Mouse (Mus musculus) midbrain, embryonic 11.5 days (tissue): Measurements from ENCODE around the gene Tmem132a. TPM values are rescaled to one million over a fixed set of nuclear protein-coding genes. Genes with fewer than 3 reads are reported as not detected.

ENCODE experiments used
- ATAC-seq: fragments of 200-750 bp; cut with Nextera tagmentation; 2 replicates; pipeline ENCODE4 v1.8.0; 2017; ENCODE audit warnings: moderate TSS enrichment, moderate library complexity; ENCODE audit not compliant: low FRiP score
- DNase-seq: peaks from one replicate; pipeline ENCODE4 v3.0.0; 2015; ENCODE audit warnings: low spot score; ENCODE audit errors: missing footprints
- H3K27ac ChIP-seq: fragments of 300-500 bp; sonication (generic); 2 replicates; pipeline ENCODE4 v1.5.1; 2014; ENCODE audit warnings: low read depth, low read length
- H3K27me3 ChIP-seq: fragments of 300-500 bp; sonication (generic); 2 replicates; pipeline ENCODE4 v1.6.1; 2014; ENCODE audit warnings: mild to moderate bottlenecking, low read length, moderate library complexity, mixed read lengths; ENCODE audit not compliant: control insufficient read depth, insufficient read depth
- H3K36me3 ChIP-seq: fragments of 300-500 bp; sonication (generic); 2 replicates; pipeline ENCODE4 v1.6.1; 2014; ENCODE audit warnings: mild to moderate bottlenecking, low read length, moderate library complexity, mixed read lengths; ENCODE audit not compliant: control insufficient read depth, insufficient read depth
- H3K4me1 ChIP-seq: fragments of 300-500 bp; sonication (generic); 2 replicates; pipeline ENCODE4 v1.6.1; 2014; ENCODE audit warnings: low read length; ENCODE audit not compliant: control insufficient read depth, insufficient read depth
- H3K4me2 ChIP-seq: fragments of 300-500 bp; sonication (generic); 2 replicates; pipeline ENCODE4 v1.6.1; 2014; ENCODE audit warnings: mild to moderate bottlenecking, moderate library complexity
- H3K4me3 ChIP-seq: fragments of 300-500 bp; sonication (generic); 2 replicates; pipeline ENCODE4 v1.5.1; 2014; ENCODE audit warnings: low read depth, low read length
- H3K9ac ChIP-seq: fragments of 300-500 bp; sonication (generic); 2 replicates; pipeline ENCODE4 v1.6.1; 2014; ENCODE audit warnings: low read length
- H3K9me3 ChIP-seq: fragments of 300-500 bp; sonication (generic); 2 replicates; pipeline ENCODE4 v1.6.1; 2016; ENCODE audit warnings: low read length; ENCODE audit not compliant: control insufficient read depth
- WGBS: fragments of 180-500 bp; shearing (Covaris S2); extraction: QIAGEN DNeasy Blood & Tissue Kit; methylation state at CpG from one replicate; pipeline ENCODE4 v1.1.7; 2014; 5-methylcytosine and 5-hydroxymethylcytosine counted together
- polyA plus RNA-seq: library from polyadenylated mRNA; unstranded; fragments of >200 nt; fragmentation: Nextera tagmentation; extraction: Ambion mirVana; gene quantifications from 2 replicates; pipeline ENCODE4 v1.2.1, GENCODE M21; 2014

The Tmem132a gene
- polyA plus RNA-seq, 1 experiment from 2014 or later: 58.3 TPM

DNA sequence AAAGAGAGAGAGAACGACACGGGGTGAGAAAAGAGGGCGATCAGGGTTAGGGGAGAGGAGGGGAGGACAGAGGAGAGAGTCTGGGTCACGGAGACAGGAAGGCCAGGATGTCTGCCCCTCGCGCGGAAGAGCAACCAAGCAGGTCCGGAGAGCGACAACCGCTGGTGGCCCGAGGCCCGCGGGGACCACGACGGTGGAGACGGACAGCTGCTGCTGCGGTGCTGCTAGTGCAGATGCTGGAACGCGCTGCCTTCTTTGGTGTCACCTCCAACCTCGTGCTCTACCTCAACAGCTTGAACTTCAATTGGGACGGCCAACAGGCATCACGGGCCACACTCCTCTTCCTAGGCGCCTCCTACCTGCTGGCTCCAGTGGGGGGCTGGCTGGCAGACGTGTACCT is 26.8 kb downstream of the Tmem132a start:
- H3K9me3 ChIP-seq: no peaks in the 10 kb centered on the region
- no peak overlapping the region for H3K4me2 ChIP-seq
- no peak overlapping the region for H3K4me3 ChIP-seq
- H3K9ac ChIP-seq: no peak overlapping the region
- no peak overlapping the region for H3K27ac ChIP-seq
- DNase-seq (peak; percentile 82), ATAC-seq (no peak)
- no peaks in the 10 kb centered on the region; the same call in 1 of the 2 replicates for H3K27me3 ChIP-seq
- no peaks in the 10 kb centered on the region for H3K36me3 ChIP-seq
- WGBS: 31% methylated on average over 24 of the region's 24 CpGs
- no peaks in the 10 kb centered on the region for H3K4me1 ChIP-seq

DNA sequence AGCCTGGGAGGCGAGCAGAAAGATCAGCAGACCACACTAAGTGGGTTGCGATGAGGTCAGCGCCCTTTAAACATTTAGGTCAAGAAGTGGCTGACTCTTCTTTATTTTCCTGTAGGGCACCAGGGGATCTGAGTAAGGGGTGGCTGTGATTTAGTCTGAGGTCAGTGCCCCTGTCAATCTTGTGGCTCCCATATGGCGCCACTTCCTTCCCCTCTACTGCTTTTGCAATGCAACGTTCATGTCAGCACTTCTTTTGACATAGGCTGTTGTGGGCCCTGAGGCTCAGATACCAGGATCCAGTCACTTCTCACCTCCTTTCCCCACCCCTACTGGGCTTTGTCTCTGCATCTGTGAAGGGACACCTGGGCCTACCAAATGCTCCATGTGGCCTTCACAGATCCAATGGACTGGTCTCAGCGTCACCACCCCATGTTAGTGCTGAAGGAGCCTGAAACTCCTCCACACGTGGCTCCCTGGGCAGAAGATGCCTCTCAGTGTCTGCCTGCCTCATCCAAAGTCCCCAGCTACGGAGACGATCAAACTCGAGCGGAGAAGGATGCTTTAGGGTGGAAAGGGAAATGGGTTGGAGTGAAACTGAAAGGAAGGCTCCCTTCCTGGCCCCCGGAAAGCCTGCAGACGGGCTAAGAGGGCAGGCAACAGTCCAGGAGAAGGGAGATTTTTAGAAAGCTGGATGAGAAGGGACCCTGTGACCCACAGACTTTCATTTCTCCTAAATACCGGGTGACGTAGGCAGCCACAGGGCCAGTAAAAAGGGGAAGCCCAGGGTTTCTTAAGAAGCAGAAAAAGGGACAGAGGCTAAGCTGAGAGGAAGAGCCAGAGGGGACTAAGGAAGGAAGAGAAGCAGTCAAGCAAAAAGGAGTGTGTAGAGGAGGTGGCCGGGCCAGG is 27.8 kb downstream of the Tmem132a start:
- Histone ChIP-seq H3K27ac (no peak overlapping the region), H3K9ac (no peak overlapping the region), H3K4me3 (no peak overlapping the region), H3K4me2 (no peak overlapping the region), H3K4me1 (no peaks in the 10 kb centered on the region), H3K36me3 (no peaks in the 10 kb centered on the region), H3K9me3 (no peaks in the 10 kb centered on the region), H3K27me3 (no peaks in the 10 kb centered on the region; the same call in 1 of the 2 replicates)
- WGBS: 48% methylated on average over 16 of the region's 16 CpGs
- ATAC-seq: no peak
- peak; percentile 83 for DNase-seq

DNA sequence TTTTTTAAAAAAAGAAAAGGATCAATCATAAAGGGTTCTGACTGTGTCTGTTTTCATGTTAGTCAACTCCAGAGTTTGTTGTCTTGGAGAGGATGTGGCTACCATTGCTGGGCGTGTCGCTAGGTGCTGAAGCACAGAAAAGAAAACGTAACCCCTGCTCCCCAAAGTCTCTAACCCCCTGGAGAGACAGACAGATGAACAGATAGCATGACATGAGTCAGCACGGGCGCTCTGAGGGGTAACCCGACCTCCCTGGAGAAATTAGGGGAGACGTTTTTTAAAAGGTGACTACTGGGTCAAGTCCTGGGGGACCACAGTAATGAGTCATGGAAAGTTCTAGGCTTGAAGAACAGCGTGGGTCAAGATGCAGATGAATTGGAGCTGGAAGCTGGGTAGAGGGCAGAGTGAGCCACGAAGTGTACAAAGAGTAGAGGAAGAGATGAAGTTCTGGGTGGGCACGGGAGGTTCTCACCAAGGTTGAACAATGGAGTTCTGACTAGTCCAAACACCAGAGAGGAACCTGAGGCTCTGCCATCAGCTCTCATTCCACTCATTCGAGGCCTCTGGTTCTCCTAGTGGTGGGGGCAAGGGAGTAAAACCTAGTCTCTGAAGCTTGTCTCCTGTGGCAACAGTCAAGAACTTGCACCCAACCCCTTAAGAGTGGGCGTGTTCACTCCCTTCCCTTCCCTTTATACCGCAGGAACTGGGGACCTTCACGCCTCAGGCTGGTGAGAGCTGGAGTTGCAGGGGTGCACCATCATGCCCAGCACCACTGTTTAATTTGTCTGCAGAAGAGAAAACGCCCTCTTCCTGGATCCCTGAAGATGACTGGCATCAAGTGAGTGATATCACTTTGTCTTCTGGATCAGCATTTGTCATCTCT is 30.5 kb downstream of the Tmem132a start, which contains the start of gene Slc15a3:
Gene Slc15a3 (plus strand): TSS at position 718 of the 883 bp plus-strand sequence.
- H3K4me3 ChIP-seq: no peak within 1 kb of the TSS
- H3K27me3 ChIP-seq: no peaks in the 10 kb centered on the region; the same call in 1 of the 2 replicates
- H3K36me3 ChIP-seq: no peaks in the 10 kb centered on the region
- H3K9me3 ChIP-seq: no peaks in the 10 kb centered on the region
- ATAC-seq: no peak
- 83% methylated on average over 15 of the region's 15 CpGs for WGBS
- peak; percentile 49 for DNase-seq
- H3K9ac ChIP-seq: no peak within 1 kb of the TSS
- no peaks in the 10 kb centered on the region for H3K4me1 ChIP-seq
- no peak within 1 kb of the TSS for H3K4me2 ChIP-seq
- H3K27ac ChIP-seq: no peak within 1 kb of the TSS

GRCm38 (mm10) chr19:10835671-10836070 is 34.1 kb downstream of the Tmem132a start:
- Histone ChIP-seq H3K9me3 (no peaks in the 10 kb centered on the region), H3K36me3 (no peaks in the 10 kb centered on the region), H3K4me3 (no peak overlapping the region), H3K9ac (no peak overlapping the region), H3K4me2 (no peak overlapping the region), H3K4me1 (no peaks in the 10 kb centered on the region), H3K27ac (no peak overlapping the region), H3K27me3 (no peaks in the 10 kb centered on the region)
- 65% methylated on average over 3 of the region's 3 CpGs for WGBS
- ATAC-seq (no peak), DNase-seq (no peak)

DNA sequence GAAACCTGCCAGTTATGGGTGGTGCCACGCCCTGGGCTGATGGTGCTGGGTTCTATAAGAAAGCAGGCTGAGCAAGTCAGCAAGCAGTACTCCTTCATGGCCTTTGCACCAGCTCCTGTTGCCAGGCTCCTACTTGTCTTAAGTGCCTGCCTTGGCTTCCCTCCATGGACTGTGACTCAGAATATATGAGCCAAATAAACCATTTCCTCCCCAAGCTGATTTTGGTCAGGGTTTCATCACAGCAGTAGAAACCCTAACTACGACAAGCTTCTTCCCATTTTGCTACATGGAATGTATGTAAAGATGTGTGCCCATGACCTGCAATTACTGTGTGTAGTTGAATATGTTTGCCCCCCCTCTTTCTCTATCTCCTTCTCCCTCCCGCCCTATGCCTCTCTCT is 36.1 kb downstream of the Tmem132a start:
- ATAC-seq (no peak), DNase-seq (no peak)
- Histone ChIP-seq H3K4me1 (no peaks in the 10 kb centered on the region), H3K27me3 (no peaks in the 10 kb centered on the region), H3K4me2 (no peak overlapping the region), H3K27ac (no peak overlapping the region), H3K9ac (no peak overlapping the region), H3K4me3 (no peak overlapping the region), H3K36me3 (no peaks in the 10 kb centered on the region), H3K9me3 (no peaks in the 10 kb centered on the region)
- whole genome bisulfite sequencing: 83% methylated on average over 3 of the region's 3 CpGs

GRCm38 (mm10) chr19:10832030-10832429 is 37.7 kb downstream of the Tmem132a start:
- no peak for DNase-seq
- ATAC-seq: no peak
- H3K27ac ChIP-seq: no peak overlapping the region
- no peaks in the 10 kb centered on the region for H3K9me3 ChIP-seq
- H3K4me1 ChIP-seq: no peaks in the 10 kb centered on the region
- no peaks in the 10 kb centered on the region for H3K36me3 ChIP-seq
- 90% methylated on average over 3 of the region's 3 CpGs for WGBS
- no peaks in the 10 kb centered on the region for H3K27me3 ChIP-seq
- no peak overlapping the region for H3K9ac ChIP-seq
- H3K4me3 ChIP-seq: no peak overlapping the region
- H3K4me2 ChIP-seq: no peak overlapping the region

DNA sequence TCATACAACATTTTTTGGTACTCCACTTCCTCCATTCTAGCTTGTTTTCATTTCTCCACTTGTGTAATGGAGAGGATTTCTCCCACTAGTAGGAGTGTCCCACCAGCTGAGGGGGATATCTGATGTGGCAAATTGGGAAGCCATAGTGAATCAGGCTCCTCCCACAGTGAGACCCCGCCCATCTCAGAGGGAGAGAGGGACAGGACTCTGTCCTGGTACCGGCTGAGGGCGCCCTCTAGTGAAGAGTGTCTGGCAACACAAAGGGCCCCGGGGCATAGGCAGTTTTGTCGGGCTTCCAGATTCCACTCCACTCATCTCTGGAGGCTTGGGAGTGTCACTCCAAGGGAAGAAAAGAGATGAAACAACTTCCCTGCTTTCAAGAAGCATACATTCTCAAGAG is 38.3 kb downstream of the Tmem132a start:
- H3K9me3 ChIP-seq: no peaks in the 10 kb centered on the region
- no peaks in the 10 kb centered on the region for H3K27me3 ChIP-seq
- H3K4me2 ChIP-seq: no peak overlapping the region
- no peaks in the 10 kb centered on the region for H3K4me1 ChIP-seq
- DNase-seq (peak; percentile 89), ATAC-seq (peak; percentile 59)
- no peak overlapping the region for H3K9ac ChIP-seq
- H3K4me3 ChIP-seq: no peak overlapping the region
- no peak overlapping the region for H3K27ac ChIP-seq
- 12% methylated on average over 5 of the region's 5 CpGs for WGBS
- no peaks in the 10 kb centered on the region for H3K36me3 ChIP-seq

DNA sequence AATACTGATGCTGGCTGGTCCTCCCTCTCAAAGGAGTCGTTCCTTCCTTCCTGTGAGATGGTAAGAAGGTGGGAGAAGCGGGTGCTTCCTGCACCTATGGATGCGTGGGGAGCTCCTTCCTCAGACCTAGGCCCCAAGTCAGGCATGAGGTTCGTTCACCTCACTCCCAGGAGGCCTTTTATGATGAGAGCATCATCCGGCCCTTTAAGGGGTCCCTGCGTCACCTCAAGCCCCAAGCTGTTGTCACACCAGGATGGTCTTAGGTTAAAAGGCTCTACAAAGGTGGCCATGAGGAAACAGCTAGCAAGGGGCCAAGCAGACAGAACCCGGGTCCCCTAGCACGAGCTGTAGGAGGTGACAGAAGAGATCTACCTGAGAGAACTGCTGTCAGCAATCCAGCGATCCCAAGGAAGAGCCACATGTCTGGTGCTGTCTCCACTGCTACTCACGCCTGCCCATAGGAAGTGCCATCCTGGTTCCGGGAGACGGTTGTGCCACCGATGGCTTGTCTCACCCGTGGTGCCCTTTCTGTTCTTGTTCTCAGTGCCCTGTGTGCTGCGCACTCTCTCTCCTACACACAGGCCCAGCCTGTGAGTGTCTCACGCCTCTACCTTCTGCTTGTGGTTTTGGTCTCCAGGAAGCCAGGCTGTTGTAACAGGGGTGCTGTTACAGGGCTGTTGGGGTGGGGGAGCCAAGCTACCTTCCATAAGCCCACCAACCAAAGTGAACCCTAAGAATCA is 40.1 kb downstream of the Tmem132a start, which contains the start of gene Cd6:
Gene Cd6 (minus strand): TSS at position 623 of the 740 bp plus-strand sequence.
- no peaks in the 10 kb centered on the region for H3K36me3 ChIP-seq
- no peaks in the 10 kb centered on the region for H3K27me3 ChIP-seq
- H3K27ac ChIP-seq: no peak within 1 kb of the TSS
- H3K4me3 ChIP-seq: no peak within 1 kb of the TSS
- no peak within 1 kb of the TSS for H3K4me2 ChIP-seq
- DNase-seq: no peak
- no peak within 1 kb of the TSS for H3K9ac ChIP-seq
- ATAC-seq: no peak
- 89% methylated on average over 16 of the region's 16 CpGs for WGBS
- H3K4me1 ChIP-seq: 0 out of 2 replicates have a peak, but pooled peaks cover 2% of the 10 kb centered on the region
- H3K9me3 ChIP-seq: no peaks in the 10 kb centered on the region
